Mouse (Mus musculus) heart, embryonic 13.5 days (tissue): ENCODE data around the gene Mdfic. TPM values are rescaled to one million over a fixed set of nuclear protein-coding genes. Genes with fewer than 3 reads are reported as not detected.

Experiments
- ATAC-seq: fragments of 200-750 bp; cut with Nextera tagmentation; 2 replicates; pipeline ENCODE4 v1.8.0; 2017; ENCODE audit warnings: moderate TSS enrichment; ENCODE audit not compliant: insufficient number of reproducible peaks, low FRiP score, low TSS enrichment; ENCODE audit errors: extremely low read depth
- H3K27ac ChIP-seq: fragments of 300-500 bp; sonication (generic); replicated peaks from 2 replicates; pipeline ENCODE4 v1.5.1; 2015; ENCODE audit warnings: moderate library complexity, mild to moderate bottlenecking, inconsistent platforms
- H3K27me3 ChIP-seq: fragments of 300-500 bp; sonication (generic); replicated peaks from 2 replicates; pipeline ENCODE4 v1.6.1; 2015; ENCODE audit warnings: mild to moderate bottlenecking, inconsistent platforms
- H3K36me3 ChIP-seq: fragments of 300-500 bp; sonication (generic); 2 replicates; pipeline ENCODE4 v1.6.1; 2015; ENCODE audit warnings: mild to moderate bottlenecking, inconsistent platforms
- H3K4me1 ChIP-seq: fragments of 300-500 bp; sonication (generic); 2 replicates; pipeline ENCODE4 v1.6.1; 2015; ENCODE audit warnings: inconsistent platforms
- H3K4me2 ChIP-seq: fragments of 300-500 bp; sonication (generic); 2 replicates; pipeline ENCODE4 v1.6.1; 2015; ENCODE audit warnings: inconsistent platforms, mild to moderate bottlenecking, moderate library complexity
- H3K4me3 ChIP-seq: fragments of 300-500 bp; sonication (generic); 2 replicates; pipeline ENCODE4 v1.5.1; 2015; ENCODE audit warnings: moderate library complexity, mild to moderate bottlenecking, inconsistent platforms
- H3K9ac ChIP-seq: fragments of 300-500 bp; sonication (generic); 2 replicates; pipeline ENCODE4 v1.6.1; 2015; ENCODE audit warnings: inconsistent platforms, mild to moderate bottlenecking, moderate library complexity
- H3K9me3 ChIP-seq: fragments of 300-500 bp; sonication (generic); 2 replicates; pipeline ENCODE4 v1.6.1; 2016; ENCODE audit warnings: inconsistent platforms
- WGBS: fragments of 180-500 bp; shearing (Covaris S2); methylation state at CpG from one replicate; pipeline ENCODE4 v1.1.7; 2015; ENCODE audit warnings: mixed read lengths; 5-methylcytosine and 5-hydroxymethylcytosine counted together
- polyA plus RNA-seq: library from polyadenylated mRNA; unstranded; fragments of >200 nt; fragmentation: Nextera tagmentation; extraction: Ambion mirVana; gene quantifications from 2 replicates; pipeline ENCODE4 v1.2.1, GENCODE M21; 2015

Gene Mdfic
- polyA plus RNA-seq, 1 experiment from 2014 or later: 3.8 TPM

GRCm38 (mm10) chr6:15724304-15724703, 3.8 kb downstream of the Mdfic start:
- H3K27me3 ChIP-seq: no peaks in the 10 kb centered on the region
- no peak overlapping the region for H3K27ac ChIP-seq
- 74% methylated on average over 4 of the region's 4 CpGs for WGBS
- ATAC-seq: no peak
- H3K9ac ChIP-seq: no peak overlapping the region
- no peaks in the 10 kb centered on the region for H3K9me3 ChIP-seq
- no peak overlapping the region for H3K4me3 ChIP-seq
- H3K36me3 ChIP-seq: 0 out of 2 replicates have a peak, but pooled peaks cover 4% of the 10 kb centered on the region
- H3K4me2 ChIP-seq: no peak overlapping the region
- H3K4me1 ChIP-seq: peaks cover 47% of the 10 kb centered on the region

GRCm38 (mm10) chr6:15726422-15726821, 6.0 kb downstream of the Mdfic start:
- peaks cover 67% of the 10 kb centered on the region for H3K4me1 ChIP-seq
- no peak overlapping the region for H3K9ac ChIP-seq
- H3K27me3 ChIP-seq: no peaks in the 10 kb centered on the region
- no peak for ATAC-seq
- 59% methylated on average over 6 of the region's 6 CpGs for WGBS
- no peak overlapping the region for H3K4me2 ChIP-seq
- H3K27ac ChIP-seq: no peak overlapping the region
- H3K4me3 ChIP-seq: no peak overlapping the region
- H3K9me3 ChIP-seq: no peaks in the 10 kb centered on the region
- 0 out of 2 replicates have a peak, but pooled peaks cover 4% of the 10 kb centered on the region for H3K36me3 ChIP-seq

GRCm38 (mm10) chr6:15727681-15728410, 7.4 kb downstream of the Mdfic start:
- Histone ChIP-seq H3K9ac (no peak overlapping the region), H3K27ac (peak overlapping the region; percentile 61), H3K4me2 (no peak overlapping the region), H3K36me3 (0 out of 2 replicates have a peak, but pooled peaks cover 4% of the 10 kb centered on the region), H3K4me3 (no peak overlapping the region), H3K4me1 (peaks cover 61% of the 10 kb centered on the region), H3K9me3 (no peaks in the 10 kb centered on the region), H3K27me3 (no peaks in the 10 kb centered on the region)
- 47% methylated on average over 4 of the region's 4 CpGs for WGBS
- ATAC-seq: no peak

- Histone ChIP-seq H3K4me2 (no peak overlapping the region), H3K9me3 (no peaks in the 10 kb centered on the region), H3K4me1 (peaks cover 51% of the 10 kb centered on the region), H3K27me3 (no peaks in the 10 kb centered on the region), H3K27ac (peak overlapping the region; percentile 39; the same call in 1 of the 2 replicates), H3K9ac (no peak overlapping the region), H3K36me3 (0 out of 2 replicates have a peak, but pooled peaks cover 4% of the 10 kb centered on the region), H3K4me3 (no peak overlapping the region)
- ATAC-seq: no peak
- 83% methylated on average over 6 of the region's 6 CpGs for WGBS
These were observed 8.6 kb downstream of the Mdfic start for GRCm38 (mm10) chr6:15728844-15729577.

- Histone ChIP-seq H3K9me3 (no peaks in the 10 kb centered on the region), H3K4me1 (peaks cover 46% of the 10 kb centered on the region), H3K4me3 (no peak overlapping the region), H3K27me3 (no peaks in the 10 kb centered on the region), H3K36me3 (no peaks in the 10 kb centered on the region), H3K9ac (no peak overlapping the region), H3K4me2 (no peak overlapping the region), H3K27ac (peak overlapping the region; percentile 54; the same call in 1 of the 2 replicates)
- ATAC-seq: no peak
- WGBS: 58% methylated on average over 2 of the region's 2 CpGs
These were observed 9.8 kb downstream of the Mdfic start for GRCm38 (mm10) chr6:15730258-15730657.

GRCm38 (mm10) chr6:15730666-15731065, 10.2 kb downstream of the Mdfic start:
- peak overlapping the region; percentile 40; the same call in 1 of the 2 replicates for H3K27ac ChIP-seq

GRCm38 (mm10) chr6:15731452-15731851, 11.0 kb downstream of the Mdfic start:
- H3K9me3 ChIP-seq: no peaks in the 10 kb centered on the region
- H3K9ac ChIP-seq: no peak overlapping the region
- peaks cover 53% of the 10 kb centered on the region for H3K4me1 ChIP-seq
- no peak for ATAC-seq
- no peaks in the 10 kb centered on the region for H3K27me3 ChIP-seq
- no peak overlapping the region for H3K4me3 ChIP-seq
- 0 out of 2 replicates have a peak overlapping the region, but pooled peaks have one; percentile 40 for H3K27ac ChIP-seq
- 51% methylated on average over 7 of the region's 7 CpGs for WGBS
- no peak overlapping the region for H3K4me2 ChIP-seq
- H3K36me3 ChIP-seq: no peaks in the 10 kb centered on the region

More at GRCm38 (mm10) chr6:15730666-15731065, 10.2 kb downstream of the Mdfic start:
- H3K36me3 ChIP-seq: no peaks in the 10 kb centered on the region
- no peak overlapping the region for H3K4me2 ChIP-seq
- no peak for ATAC-seq
- H3K27me3 ChIP-seq: no peaks in the 10 kb centered on the region
- H3K9me3 ChIP-seq: no peaks in the 10 kb centered on the region
- H3K4me3 ChIP-seq: no peak overlapping the region
- WGBS: 59% methylated on average over 4 of the region's 4 CpGs
- peaks cover 48% of the 10 kb centered on the region for H3K4me1 ChIP-seq
- H3K9ac ChIP-seq: no peak overlapping the region

GRCm38 (mm10) chr6:15737312-15737911, 17.0 kb downstream of the Mdfic start:
- Histone ChIP-seq H3K4me3 (no peak overlapping the region), H3K27me3 (no peaks in the 10 kb centered on the region), H3K27ac (peak overlapping the region; percentile 36; the same call in 1 of the 2 replicates), H3K36me3 (peaks cover 15% of the 10 kb centered on the region), H3K9ac (no peak overlapping the region), H3K4me2 (peak overlapping the region; percentile 38), H3K9me3 (no peaks in the 10 kb centered on the region), H3K4me1 (peaks cover 39% of the 10 kb centered on the region)
- no peak for ATAC-seq
- 13% methylated on average over 8 of the region's 8 CpGs for WGBS

GRCm38 (mm10) chr6:15738331-15738943, 18.0 kb downstream of the Mdfic start:
- Histone ChIP-seq H3K27me3 (no peaks in the 10 kb centered on the region), H3K27ac (peak overlapping the region; percentile 58), H3K4me2 (no peak overlapping the region), H3K9me3 (no peaks in the 10 kb centered on the region), H3K4me3 (no peak overlapping the region), H3K9ac (no peak overlapping the region), H3K36me3 (peaks cover 15% of the 10 kb centered on the region), H3K4me1 (peaks cover 49% of the 10 kb centered on the region)
- ATAC-seq: no peak
- 40% methylated on average over 5 of the region's 5 CpGs for WGBS

- Histone ChIP-seq H3K27ac (no peak overlapping the region), H3K27me3 (no peaks in the 10 kb centered on the region), H3K9ac (no peak overlapping the region), H3K4me2 (no peak overlapping the region), H3K36me3 (peaks cover 15% of the 10 kb centered on the region), H3K4me3 (no peak overlapping the region), H3K9me3 (no peaks in the 10 kb centered on the region), H3K4me1 (peaks cover 55% of the 10 kb centered on the region)
- no peak for ATAC-seq
- 76% methylated on average over 3 of the region's 3 CpGs for WGBS
These were observed 18.7 kb downstream of the Mdfic start for GRCm38 (mm10) chr6:15739132-15739531.
